Mouse (Mus musculus): ENCODE measurements around the gene H2-Q7. TPM values are rescaled to one million over a fixed set of nuclear protein-coding genes. Genes with fewer than 3 reads are reported as not detected.
"Not testable (repeated sequence)": the region's sequence is repeated elsewhere in the genome, so short reads cannot be mapped to it uniquely, and the experiment has no call there.

H2-Q7 gene
- polyA plus RNA-seq, 1 experiment from 2014 or later: 16.0 TPM

DNA sequence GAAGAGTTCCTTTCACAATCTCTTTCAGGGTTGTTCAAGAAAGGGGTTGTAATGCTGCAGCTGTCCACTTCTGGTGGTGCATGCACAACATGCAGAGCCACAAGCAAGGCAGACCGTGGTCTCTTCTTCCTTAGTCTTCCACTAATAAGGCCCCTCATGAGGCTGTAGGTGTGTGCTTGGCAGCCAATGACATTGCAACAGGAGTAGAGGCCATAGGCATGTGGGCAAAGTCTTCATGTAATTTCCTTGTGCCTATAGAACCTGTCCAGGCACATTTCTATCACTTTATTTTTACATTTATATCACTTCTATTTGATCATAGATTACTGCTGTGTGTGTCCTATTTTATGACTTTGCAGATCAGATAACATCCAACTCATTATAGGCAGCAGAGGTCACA lies 19.3 kb downstream of the H2-Q7 start:
- H3K36me3 ChIP-seq (ENCODE audit: control insufficient read depth, insufficient read depth); H3K4me1 ChIP-seq (ENCODE audit: control insufficient read depth, low read depth, low read length); ATAC-seq (ENCODE audit: low read depth); H3K4me2 ChIP-seq (ENCODE audit: low read depth, low read length); H3K4me3 ChIP-seq (ENCODE audit: low read depth, low read length); H3K9ac ChIP-seq (ENCODE audit: low read depth, low read length); H3K27ac ChIP-seq (ENCODE audit: low read length); H3K27me3 ChIP-seq (ENCODE audit: control insufficient read depth, insufficient read depth, low read depth, low read length); H3K9me3 ChIP-seq (replicated peaks; ENCODE audit: control insufficient read depth, low read length): not testable (repeated sequence)
- no CpG with 5 or more reads among the region's 1 CpGs for WGBS (ENCODE audit: insufficient replicate concordance)

DNA sequence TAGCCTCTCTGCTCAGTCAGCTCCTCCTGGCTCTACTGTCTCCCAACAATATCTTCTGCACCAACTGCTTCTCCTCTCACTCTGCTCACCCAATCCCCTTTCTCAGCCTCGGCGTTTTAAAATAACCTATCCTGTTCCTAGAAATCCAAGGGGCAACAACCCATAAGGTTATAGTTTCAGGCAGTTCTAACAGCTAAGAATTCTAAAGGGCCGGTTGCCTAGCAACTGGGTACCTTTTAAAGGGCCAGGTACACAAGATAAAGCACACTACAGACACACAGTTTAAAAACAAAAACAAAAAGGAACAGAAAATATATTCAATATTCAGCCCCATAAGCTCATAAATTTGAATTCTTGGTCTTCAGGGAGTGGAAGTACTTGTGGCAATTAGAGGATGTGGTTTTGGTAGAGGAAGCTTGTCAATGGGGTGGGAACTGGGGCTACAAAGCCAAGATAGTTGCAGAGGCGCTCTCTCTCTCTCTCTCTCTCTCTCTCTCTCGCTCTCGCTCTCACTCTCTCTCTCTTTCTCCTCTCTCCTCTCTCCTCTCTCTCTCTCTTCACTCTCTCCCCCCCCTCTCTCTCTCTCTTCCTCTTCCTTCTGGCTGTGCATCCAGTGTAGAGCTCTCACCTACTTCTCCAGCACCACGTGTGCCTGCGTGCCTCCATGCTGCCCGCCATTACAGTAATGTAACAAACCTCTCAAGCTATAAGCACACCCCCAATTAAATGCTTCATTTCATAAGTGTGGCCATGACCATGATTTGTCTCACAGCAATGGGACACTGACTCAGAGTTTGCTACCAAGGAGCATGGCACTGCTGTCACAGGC lies 21.8 kb downstream of the H2-Q7 start:
- 24% methylated on average over 2 of the region's 9 CpGs for WGBS (ENCODE audit: insufficient replicate concordance)
- H3K27me3 ChIP-seq (ENCODE audit: control insufficient read depth, insufficient read depth, low read depth, low read length): not testable (repeated sequence)

DNA sequence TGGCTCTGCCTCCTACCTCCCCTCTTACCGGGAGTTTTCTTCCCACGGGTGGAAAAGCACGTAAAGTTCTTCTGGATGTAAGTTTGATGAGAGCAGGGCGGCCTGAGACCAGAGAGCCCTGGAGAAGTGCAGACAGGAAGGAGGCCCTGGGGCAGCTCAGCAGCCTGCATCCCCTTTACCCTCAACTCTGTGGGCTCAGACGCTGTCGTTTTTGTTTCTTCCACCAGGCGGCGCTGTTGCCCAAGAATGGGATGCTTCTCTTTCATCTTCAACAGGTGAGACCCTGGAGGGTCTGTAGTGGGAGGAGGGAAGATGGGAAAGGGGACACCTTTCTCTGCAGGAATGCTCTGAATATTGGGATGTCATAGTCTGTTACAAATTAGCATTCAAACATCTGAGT lies 26.7 kb downstream of the H2-Q7 start:
- ATAC-seq (ENCODE audit: low read depth): not testable (repeated sequence)
- 3% methylated on average over 8 of the region's 8 CpGs for WGBS (ENCODE audit: insufficient replicate concordance)

More for the DNA sequence above, 21.8 kb downstream of the H2-Q7 start:
- not testable (repeated sequence) for ATAC-seq (ENCODE audit: low read depth); H3K4me2 ChIP-seq (ENCODE audit: low read depth, low read length); H3K4me3 ChIP-seq (ENCODE audit: low read depth, low read length); H3K9me3 ChIP-seq (replicated peaks; ENCODE audit: control insufficient read depth, low read length); H3K27ac ChIP-seq (ENCODE audit: low read length); H3K36me3 ChIP-seq (ENCODE audit: control insufficient read depth, insufficient read depth); H3K9ac ChIP-seq (ENCODE audit: low read depth, low read length); H3K4me1 ChIP-seq (ENCODE audit: control insufficient read depth, low read depth, low read length)

DNA sequence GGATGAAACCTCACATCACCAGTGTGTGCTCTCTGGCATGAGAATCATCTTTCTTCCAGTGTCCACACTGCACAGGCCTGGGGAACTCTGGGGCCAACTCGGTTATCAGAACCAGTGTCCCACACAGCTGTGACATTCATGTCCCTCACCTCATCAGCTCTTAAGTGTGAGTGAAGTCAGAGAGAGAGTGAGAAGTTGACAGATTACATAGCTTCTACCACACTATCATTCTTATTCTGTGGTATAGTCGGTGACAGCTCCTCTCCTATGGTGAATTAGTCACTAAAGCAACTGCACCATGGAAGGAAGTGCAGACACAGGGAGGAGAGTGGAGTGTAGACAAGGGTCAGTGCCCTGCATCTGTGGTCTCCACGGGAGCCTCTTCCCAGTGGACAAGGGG lies 30.0 kb downstream of the H2-Q7 start:
- not testable (repeated sequence) for H3K9ac ChIP-seq (ENCODE audit: low read depth, low read length); ATAC-seq (ENCODE audit: low read depth); H3K9me3 ChIP-seq (replicated peaks; ENCODE audit: control insufficient read depth, low read length); H3K4me2 ChIP-seq (ENCODE audit: low read depth, low read length); H3K4me1 ChIP-seq (ENCODE audit: control insufficient read depth, low read depth, low read length); H3K36me3 ChIP-seq (ENCODE audit: control insufficient read depth, insufficient read depth); H3K4me3 ChIP-seq (ENCODE audit: low read depth, low read length); H3K27ac ChIP-seq (ENCODE audit: low read length)
- WGBS (ENCODE audit: insufficient replicate concordance): 28% methylated on average over 3 of the region's 3 CpGs
- peaks cover 17% of the 10 kb centered on the region for H3K27me3 ChIP-seq (ENCODE audit: control insufficient read depth, insufficient read depth, low read depth, low read length)

More for the DNA sequence above, 26.7 kb downstream of the H2-Q7 start:
- H3K4me2 ChIP-seq (ENCODE audit: low read depth, low read length); H3K4me3 ChIP-seq (ENCODE audit: low read depth, low read length); H3K9ac ChIP-seq (ENCODE audit: low read depth, low read length); H3K4me1 ChIP-seq (ENCODE audit: control insufficient read depth, low read depth, low read length); H3K27ac ChIP-seq (ENCODE audit: low read length); H3K36me3 ChIP-seq (ENCODE audit: control insufficient read depth, insufficient read depth); H3K9me3 ChIP-seq (replicated peaks; ENCODE audit: control insufficient read depth, low read length): not testable (repeated sequence)
- H3K27me3 ChIP-seq (ENCODE audit: control insufficient read depth, insufficient read depth, low read depth, low read length): peaks cover 15% of the 10 kb centered on the region

DNA sequence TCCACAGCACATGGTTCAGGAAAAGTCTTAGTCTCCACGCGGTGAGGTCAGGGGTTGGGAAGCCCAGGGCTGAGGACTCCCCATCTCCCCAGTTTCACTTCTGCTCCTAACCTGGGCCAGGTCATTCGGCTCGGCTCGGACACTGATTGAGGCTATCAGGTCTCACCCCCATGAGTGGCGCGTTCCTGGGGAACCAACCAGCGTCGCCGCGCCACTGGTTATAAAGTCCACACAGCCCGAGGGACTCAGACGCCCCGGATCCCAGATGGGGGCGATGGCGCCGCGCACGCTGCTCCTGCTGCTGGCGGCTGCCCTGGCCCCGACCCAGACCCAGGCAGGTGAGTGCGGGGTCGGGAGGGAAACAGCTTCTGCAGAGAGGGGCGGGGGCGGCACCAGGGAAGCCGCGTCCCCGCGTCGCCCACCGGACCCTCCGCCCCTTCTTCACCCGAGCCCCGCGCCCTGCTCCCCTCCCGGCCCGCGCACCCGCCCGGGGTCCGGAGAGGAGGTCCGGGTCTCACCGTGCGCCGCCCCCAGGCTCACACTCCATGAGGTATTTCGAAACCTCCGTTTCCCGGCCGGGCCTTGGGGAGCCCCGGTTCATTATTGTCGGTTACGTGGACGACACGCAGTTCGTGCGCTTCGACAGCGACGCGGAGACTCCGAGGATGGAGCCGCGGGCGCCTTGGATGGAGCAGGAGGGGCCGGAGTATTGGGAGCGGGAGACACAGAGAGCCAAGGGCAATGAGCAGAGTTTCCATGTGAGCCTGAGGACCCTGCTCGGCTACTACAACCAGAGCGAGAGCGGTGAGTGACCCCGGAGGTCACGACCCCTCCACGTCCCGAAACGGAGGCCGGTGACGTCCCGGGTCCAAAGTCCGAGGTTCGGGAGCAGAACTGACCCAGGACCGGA lies 31.1 kb downstream of the H2-Q7 start, which contains the start of gene H2-Q10:
Gene H2-Q10, plus strand, starts transcription at position 248 of the 910 bp plus-strand sequence.
- Histone ChIP-seq H3K4me2 (ENCODE audit: low read depth, low read length) (peak within 1 kb of the TSS; percentile 36), H3K4me1 (ENCODE audit: control insufficient read depth, low read depth, low read length) (no peaks in the 10 kb centered on the region), H3K27me3 (ENCODE audit: control insufficient read depth, insufficient read depth, low read depth, low read length) (peaks cover 17% of the 10 kb centered on the region), H3K27ac (ENCODE audit: low read length) (peak within 1 kb of the TSS; percentile 73), H3K9me3 (replicated peaks; ENCODE audit: control insufficient read depth, low read length) (no peaks in the 10 kb centered on the region), H3K4me3 (ENCODE audit: low read depth, low read length) (peak within 1 kb of the TSS; percentile 52), H3K9ac (ENCODE audit: low read depth, low read length) (peak within 1 kb of the TSS; percentile 31; the same call in 1 of the 2 replicates), H3K36me3 (ENCODE audit: control insufficient read depth, insufficient read depth) (no peaks in the 10 kb centered on the region)
- 2% methylated on average over 71 of the region's 80 CpGs for WGBS (ENCODE audit: insufficient replicate concordance)
- ATAC-seq (ENCODE audit: low read depth): peak; percentile 87

DNA sequence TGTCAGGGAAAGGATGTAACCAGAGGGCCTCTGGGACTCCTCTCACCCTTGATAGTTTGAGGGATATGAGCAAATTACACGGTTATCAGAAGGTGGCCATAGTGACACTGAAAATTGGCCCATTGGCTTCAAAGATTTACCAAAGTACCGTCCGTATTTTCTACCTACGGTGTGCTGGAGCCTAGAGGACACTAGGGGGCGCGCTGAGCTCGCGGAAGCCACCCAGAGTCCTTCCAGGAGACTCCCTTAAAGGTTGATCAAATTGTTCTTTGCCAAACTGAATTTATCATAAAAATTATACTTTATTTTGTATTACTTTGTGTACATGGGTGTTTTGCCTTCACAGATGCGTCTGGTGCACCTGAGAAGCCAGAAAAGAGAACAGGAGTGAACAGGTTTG lies 45.1 kb downstream of the H2-Q7 start:
- Histone ChIP-seq H3K27ac (ENCODE audit: low read length) (no peak overlapping the region), H3K9me3 (replicated peaks; ENCODE audit: control insufficient read depth, low read length) (no peaks in the 10 kb centered on the region), H3K4me1 (ENCODE audit: control insufficient read depth, low read depth, low read length) (no peaks in the 10 kb centered on the region), H3K27me3 (ENCODE audit: control insufficient read depth, insufficient read depth, low read depth, low read length) (no peaks in the 10 kb centered on the region), H3K4me3 (ENCODE audit: low read depth, low read length) (no peak overlapping the region), H3K9ac (ENCODE audit: low read depth, low read length) (no peak overlapping the region), H3K4me2 (ENCODE audit: low read depth, low read length) (no peak overlapping the region), H3K36me3 (ENCODE audit: control insufficient read depth, insufficient read depth) (no peaks in the 10 kb centered on the region)
- ATAC-seq (ENCODE audit: low read depth): peak; percentile 5; the same call in 1 of the 2 replicates
- WGBS (ENCODE audit: insufficient replicate concordance): 2% methylated on average over 9 of the region's 9 CpGs

DNA sequence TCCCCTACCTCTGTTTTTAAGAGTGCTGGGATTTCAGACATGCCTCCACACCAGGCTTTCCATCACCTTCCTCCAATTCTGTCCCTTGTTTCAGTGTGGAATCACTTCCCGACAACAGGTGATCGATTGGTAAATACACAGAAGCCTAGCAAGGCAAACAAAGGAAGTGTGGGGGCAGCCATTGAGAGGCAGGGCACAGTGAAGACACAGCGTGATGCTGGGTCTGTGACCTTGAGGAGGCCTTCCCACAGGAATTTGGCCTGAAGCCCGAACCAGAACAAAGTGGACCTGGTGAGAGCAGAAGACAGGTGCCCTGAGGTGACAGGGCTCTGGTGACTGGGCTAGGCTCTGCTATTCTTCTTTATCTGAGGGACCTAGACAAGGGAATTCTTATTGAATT lies 46.7 kb downstream of the H2-Q7 start:
- ATAC-seq (ENCODE audit: low read depth): peak; percentile 76
- H3K4me2 ChIP-seq (ENCODE audit: low read depth, low read length): no peak overlapping the region
- H3K4me1 ChIP-seq (ENCODE audit: control insufficient read depth, low read depth, low read length): no peaks in the 10 kb centered on the region
- H3K4me3 ChIP-seq (ENCODE audit: low read depth, low read length): no peak overlapping the region
- no peak overlapping the region for H3K9ac ChIP-seq (ENCODE audit: low read depth, low read length)
- H3K27ac ChIP-seq (ENCODE audit: low read length): 0 out of 2 replicates have a peak overlapping the region, but pooled peaks have one; percentile 41
- no peaks in the 10 kb centered on the region for H3K36me3 ChIP-seq (ENCODE audit: control insufficient read depth, insufficient read depth)
- WGBS (ENCODE audit: insufficient replicate concordance): 27% methylated on average over 4 of the region's 4 CpGs
- no peaks in the 10 kb centered on the region for H3K27me3 ChIP-seq (ENCODE audit: control insufficient read depth, insufficient read depth, low read depth, low read length)
- H3K9me3 ChIP-seq (replicated peaks; ENCODE audit: control insufficient read depth, low read length): no peaks in the 10 kb centered on the region

DNA sequence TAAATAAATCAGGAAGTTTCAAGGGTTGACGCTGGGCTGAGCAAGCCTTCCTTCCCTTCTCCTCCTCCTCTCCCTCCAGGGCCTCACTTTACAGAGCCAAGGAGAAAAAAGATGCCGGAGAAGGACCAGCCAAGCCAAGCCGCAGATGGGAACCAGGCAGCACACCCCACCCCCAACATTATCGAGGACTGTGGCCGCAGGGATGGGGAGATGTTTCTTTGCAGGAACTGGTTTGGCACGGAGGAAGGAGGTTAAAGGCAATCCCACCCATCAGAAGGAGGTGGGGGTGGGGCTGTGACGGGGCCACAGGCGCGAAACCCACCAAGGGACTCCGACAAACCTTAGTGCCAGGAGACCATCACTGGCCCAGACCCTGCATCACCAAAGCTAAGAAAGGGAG lies 47.8 kb downstream of the H2-Q7 start:
- no peaks in the 10 kb centered on the region for H3K9me3 ChIP-seq (replicated peaks; ENCODE audit: control insufficient read depth, low read length)
- no peaks in the 10 kb centered on the region for H3K4me1 ChIP-seq (ENCODE audit: control insufficient read depth, low read depth, low read length)
- ATAC-seq (ENCODE audit: low read depth): no peak
- H3K4me2 ChIP-seq (ENCODE audit: low read depth, low read length): no peak overlapping the region
- no peaks in the 10 kb centered on the region for H3K27me3 ChIP-seq (ENCODE audit: control insufficient read depth, insufficient read depth, low read depth, low read length)
- H3K27ac ChIP-seq (ENCODE audit: low read length): no peak overlapping the region
- no peak overlapping the region for H3K4me3 ChIP-seq (ENCODE audit: low read depth, low read length)
- 50% methylated on average over 10 of the region's 10 CpGs for WGBS (ENCODE audit: insufficient replicate concordance)
- H3K36me3 ChIP-seq (ENCODE audit: control insufficient read depth, insufficient read depth): no peaks in the 10 kb centered on the region
- H3K9ac ChIP-seq (ENCODE audit: low read depth, low read length): no peak overlapping the region
